Mouse (Mus musculus): ENCODE data around the gene Meis2. TPM values are rescaled to one million over a fixed set of nuclear protein-coding genes. Genes with fewer than 3 reads are reported as not detected.
A peak's percentile ranks its signal among the peaks of the same experiment; 100 is the strongest.

Meis2 gene
- polyA plus RNA-seq, 1 experiment from 2014 or later: 79.0 TPM

- peak overlapping the region; percentile 71 for H3K4me3 ChIP-seq (replicated peaks)
- 9% methylated on average over 3 of the region's 3 CpGs for WGBS
Measured at GRCm38 (mm10) chr2:116074061-116074460, 8.4 kb upstream of the Meis2 start.

DNA sequence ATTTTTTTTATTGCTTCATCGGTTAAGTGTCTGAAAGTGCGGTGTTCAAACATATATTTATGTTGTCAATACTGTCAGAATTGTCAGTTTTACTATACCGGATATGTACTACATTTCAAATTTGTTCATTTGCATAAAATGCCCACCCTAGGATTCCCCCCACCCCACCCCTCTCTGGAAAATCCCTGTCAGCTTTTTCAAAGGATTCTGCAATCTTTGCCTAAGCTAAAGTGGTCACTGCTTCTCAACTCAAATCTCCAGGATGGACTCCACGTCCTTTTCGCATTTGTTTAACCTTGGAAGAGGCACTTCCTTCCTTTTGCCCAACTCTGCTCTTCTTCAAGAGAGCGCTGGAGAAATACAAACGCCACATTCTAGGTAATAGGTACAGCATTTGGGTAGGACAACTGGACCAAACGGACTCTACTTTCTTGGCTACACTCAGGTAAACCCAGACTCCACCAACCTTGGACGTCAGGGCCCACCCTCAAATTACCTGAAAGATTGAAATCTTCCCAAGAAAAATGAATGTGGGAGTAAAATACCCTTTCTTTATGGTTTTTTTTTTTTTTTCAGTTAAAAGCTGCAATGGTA lies 7.8 kb upstream of the Meis2 start:
- peak overlapping the region; percentile 30; the same call in 1 of the 2 replicates for H3K27ac ChIP-seq
- peaks cover 44% of the 10 kb centered on the region for H3K4me1 ChIP-seq (replicated peaks)
- peaks cover 70% of the 10 kb centered on the region for H3K27me3 ChIP-seq
- H3K9me3 ChIP-seq: no peaks in the 10 kb centered on the region
- WGBS: 8% methylated on average over 9 of the region's 9 CpGs
- H3K4me3 ChIP-seq (replicated peaks): peak overlapping the region; percentile 71
- H3K4me2 ChIP-seq (replicated peaks): peak overlapping the region; percentile 71
- no peaks in the 10 kb centered on the region for H3K36me3 ChIP-seq
- no peak for ATAC-seq
- H3K9ac ChIP-seq (replicated peaks): peak overlapping the region; percentile 46; the same call in 1 of the 2 replicates

More at GRCm38 (mm10) chr2:116074061-116074460, 8.4 kb upstream of the Meis2 start:
- H3K4me1 ChIP-seq (replicated peaks): peaks cover 44% of the 10 kb centered on the region
- no peak for ATAC-seq
- peak overlapping the region; percentile 48 for H3K9ac ChIP-seq (replicated peaks)
- H3K27me3 ChIP-seq: peaks cover 70% of the 10 kb centered on the region
- H3K27ac ChIP-seq: peak overlapping the region; percentile 45; the same call in 1 of the 2 replicates
- no peaks in the 10 kb centered on the region for H3K36me3 ChIP-seq
- H3K4me2 ChIP-seq (replicated peaks): peak overlapping the region; percentile 71
- no peaks in the 10 kb centered on the region for H3K9me3 ChIP-seq

- WGBS: 4% methylated on average over 5 of the region's 5 CpGs
- no peaks in the 10 kb centered on the region for H3K36me3 ChIP-seq
- peaks cover 44% of the 10 kb centered on the region for H3K4me1 ChIP-seq (replicated peaks)
- H3K27ac ChIP-seq: peak overlapping the region; percentile 80
- ATAC-seq: no peak
- H3K27me3 ChIP-seq: peaks cover 68% of the 10 kb centered on the region
- H3K9ac ChIP-seq (replicated peaks): peak overlapping the region; percentile 95
- no peaks in the 10 kb centered on the region for H3K9me3 ChIP-seq
- H3K4me3 ChIP-seq (replicated peaks): peak overlapping the region; percentile 71
- H3K4me2 ChIP-seq (replicated peaks): peak overlapping the region; percentile 71
Measured at GRCm38 (mm10) chr2:116072706-116073105, 7.1 kb upstream of the Meis2 start.

- peak overlapping the region; percentile 95 for H3K9ac ChIP-seq (replicated peaks)
- H3K36me3 ChIP-seq: no peaks in the 10 kb centered on the region
- peaks cover 44% of the 10 kb centered on the region for H3K4me1 ChIP-seq (replicated peaks)
- ATAC-seq: no peak
- no peaks in the 10 kb centered on the region for H3K9me3 ChIP-seq
- H3K27ac ChIP-seq: peak overlapping the region; percentile 80
- peak overlapping the region; percentile 71 for H3K4me3 ChIP-seq (replicated peaks)
- H3K4me2 ChIP-seq (replicated peaks): peak overlapping the region; percentile 71
- H3K27me3 ChIP-seq: peaks cover 64% of the 10 kb centered on the region
- 1% methylated on average over 13 of the region's 13 CpGs for WGBS
Measured at GRCm38 (mm10) chr2:116072321-116072640, 6.6 kb upstream of the Meis2 start.

DNA sequence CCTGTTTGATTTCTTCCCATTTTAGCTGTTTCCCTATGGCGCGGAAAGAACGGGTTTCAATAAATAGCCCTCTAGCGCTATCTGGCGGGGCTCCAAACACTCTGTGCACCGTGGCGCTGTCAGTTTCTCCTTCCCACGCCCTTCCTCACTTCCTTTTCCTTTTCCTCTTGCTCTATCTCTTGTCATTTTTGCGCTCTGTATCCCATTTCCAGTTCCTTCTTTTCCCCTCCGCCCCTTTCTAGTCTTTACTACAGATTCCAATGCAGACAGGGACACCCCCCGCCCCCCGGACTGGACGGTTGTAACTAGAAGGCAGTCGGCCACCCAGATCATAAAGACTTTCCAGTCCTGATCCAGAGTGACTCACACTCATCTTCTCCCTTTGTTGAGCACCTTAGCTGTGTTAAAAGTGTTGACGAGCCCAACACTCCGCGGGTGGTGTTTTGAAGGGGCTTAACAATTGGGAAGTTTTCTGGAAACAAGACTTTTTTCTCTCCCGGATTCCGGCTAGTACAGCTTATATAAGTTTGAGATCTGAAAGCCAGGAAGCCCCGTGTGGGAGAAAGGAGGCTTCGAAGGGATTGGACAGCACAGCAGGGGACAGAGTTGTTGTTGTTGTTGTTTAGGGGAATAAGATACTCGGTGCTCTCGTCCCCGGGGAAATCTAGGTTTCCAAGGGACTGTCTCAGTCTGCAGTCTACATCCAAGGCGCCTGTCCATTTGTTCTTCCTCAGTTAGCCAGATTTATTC lies 6.1 kb upstream of the Meis2 start:
- H3K4me1 ChIP-seq (replicated peaks): peaks cover 47% of the 10 kb centered on the region
- peak overlapping the region; percentile 95 for H3K9ac ChIP-seq (replicated peaks)
- H3K9me3 ChIP-seq: no peaks in the 10 kb centered on the region
- H3K36me3 ChIP-seq: no peaks in the 10 kb centered on the region
- H3K27me3 ChIP-seq: peaks cover 59% of the 10 kb centered on the region
- peak overlapping the region; percentile 80 for H3K27ac ChIP-seq
- H3K4me2 ChIP-seq (replicated peaks): peak overlapping the region; percentile 71
- H3K4me3 ChIP-seq (replicated peaks): peak overlapping the region; percentile 71
- WGBS: 1% methylated on average over 25 of the region's 25 CpGs
- ATAC-seq: peak; percentile 7; the same call in 1 of the 2 replicates

DNA sequence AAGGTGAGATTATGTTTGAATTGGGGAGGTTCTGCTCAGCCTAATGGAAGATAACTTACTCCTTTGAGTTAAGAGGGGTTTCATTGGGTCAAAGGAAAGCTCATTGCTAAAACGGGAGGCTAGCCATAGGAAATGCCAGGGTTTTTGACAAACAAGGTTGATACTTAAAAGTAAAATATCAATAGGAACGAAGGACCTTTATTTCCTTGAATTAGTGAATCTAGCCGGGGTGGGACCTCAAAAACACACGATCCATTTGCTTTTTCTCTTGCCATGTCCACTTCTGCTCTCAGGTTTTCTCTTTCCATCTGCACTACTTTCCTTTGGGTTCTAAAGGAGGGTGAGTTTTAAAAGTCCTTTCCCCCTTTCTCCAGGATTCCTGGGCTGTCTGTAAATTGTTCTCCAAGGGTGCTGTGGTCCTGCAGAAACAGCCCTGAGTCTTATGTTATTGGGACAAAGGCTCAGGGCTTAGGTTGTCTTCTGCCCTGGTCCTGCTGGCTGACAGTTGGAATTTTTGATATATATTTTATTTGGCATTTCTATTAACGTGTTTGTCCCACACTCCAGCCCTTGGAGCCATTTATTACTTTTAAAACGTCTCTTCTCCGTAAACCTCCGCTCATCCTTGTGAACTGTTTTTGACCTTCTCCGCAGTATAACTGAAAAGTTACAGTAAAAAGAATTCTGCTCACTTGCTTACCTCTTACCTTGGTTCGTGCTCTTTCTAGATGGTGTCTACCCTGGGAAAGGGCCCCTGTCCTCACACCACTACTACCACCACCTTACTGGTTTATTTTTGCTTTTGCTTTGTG lies 5.2 kb upstream of the Meis2 start:
- WGBS: 6% methylated on average over 10 of the region's 10 CpGs
- H3K9ac ChIP-seq (replicated peaks): peak overlapping the region; percentile 95
- no peaks in the 10 kb centered on the region for H3K36me3 ChIP-seq
- H3K4me1 ChIP-seq (replicated peaks): peaks cover 46% of the 10 kb centered on the region
- H3K9me3 ChIP-seq: no peaks in the 10 kb centered on the region
- peak overlapping the region; percentile 71 for H3K4me2 ChIP-seq (replicated peaks)
- ATAC-seq: no peak
- H3K4me3 ChIP-seq (replicated peaks): peak overlapping the region; percentile 71
- H3K27ac ChIP-seq: peak overlapping the region; percentile 80
- peaks cover 53% of the 10 kb centered on the region for H3K27me3 ChIP-seq

GRCm38 (mm10) chr2:116069451-116070225 lies 4.0 kb upstream of the Meis2 start:
- Histone ChIP-seq H3K9me3 (no peaks in the 10 kb centered on the region), H3K4me3 (replicated peaks) (peak overlapping the region; percentile 71), H3K4me1 (replicated peaks) (peaks cover 35% of the 10 kb centered on the region), H3K27ac (peak overlapping the region; percentile 77), H3K9ac (replicated peaks) (peak overlapping the region; percentile 95), H3K4me2 (replicated peaks) (peak overlapping the region; percentile 71), H3K27me3 (peaks cover 50% of the 10 kb centered on the region), H3K36me3 (no peaks in the 10 kb centered on the region)
- 6% methylated on average over 8 of the region's 8 CpGs for WGBS
- ATAC-seq: no peak

- Histone ChIP-seq H3K9ac (replicated peaks) (peak overlapping the region; percentile 95), H3K9me3 (no peaks in the 10 kb centered on the region), H3K4me1 (replicated peaks) (peaks cover 31% of the 10 kb centered on the region), H3K4me3 (replicated peaks) (peak overlapping the region; percentile 71), H3K36me3 (no peaks in the 10 kb centered on the region), H3K4me2 (replicated peaks) (peak overlapping the region; percentile 71), H3K27me3 (peaks cover 43% of the 10 kb centered on the region), H3K27ac (peak overlapping the region; percentile 77)
- ATAC-seq: no peak
- WGBS: 7% methylated on average over 7 of the region's 7 CpGs
Measured at GRCm38 (mm10) chr2:116068901-116069300, 3.3 kb upstream of the Meis2 start.

- ATAC-seq: no peak
- Histone ChIP-seq H3K9ac (replicated peaks) (peak overlapping the region; percentile 95), H3K27ac (peak overlapping the region; percentile 93), H3K4me1 (replicated peaks) (peaks cover 31% of the 10 kb centered on the region), H3K9me3 (no peaks in the 10 kb centered on the region), H3K27me3 (peaks cover 39% of the 10 kb centered on the region), H3K4me3 (replicated peaks) (peak overlapping the region; percentile 71), H3K36me3 (no peaks in the 10 kb centered on the region), H3K4me2 (replicated peaks) (peak overlapping the region; percentile 71)
- 2% methylated on average over 11 of the region's 11 CpGs for WGBS
Measured at GRCm38 (mm10) chr2:116068461-116068860, 2.8 kb upstream of the Meis2 start.

DNA sequence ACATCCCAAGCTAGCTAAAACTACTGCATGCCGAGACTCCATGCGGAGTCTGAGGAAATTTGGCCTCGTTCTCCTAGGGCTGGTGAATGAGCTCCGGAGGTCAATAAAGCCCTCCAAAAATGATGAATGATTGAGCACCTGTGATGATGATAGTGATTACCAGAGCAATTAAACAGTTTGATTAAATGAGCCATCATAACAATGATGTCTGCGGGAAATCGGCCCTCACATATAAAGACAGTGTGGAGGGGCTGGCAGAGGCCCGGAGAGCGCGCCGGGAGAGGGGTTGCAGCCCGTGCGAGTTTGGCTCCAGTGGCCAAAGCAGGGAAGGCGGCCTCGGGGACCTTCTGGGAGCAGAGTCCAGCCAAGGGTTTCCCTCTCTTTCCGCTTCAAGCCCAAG lies 2.1 kb upstream of the Meis2 start:
- no peaks in the 10 kb centered on the region for H3K9me3 ChIP-seq
- H3K4me2 ChIP-seq (replicated peaks): peak overlapping the region; percentile 71
- H3K9ac ChIP-seq (replicated peaks): peak overlapping the region; percentile 95
- peak overlapping the region; percentile 71 for H3K4me3 ChIP-seq (replicated peaks)
- peaks cover 33% of the 10 kb centered on the region for H3K27me3 ChIP-seq
- peaks cover 28% of the 10 kb centered on the region for H3K4me1 ChIP-seq (replicated peaks)
- no peaks in the 10 kb centered on the region for H3K36me3 ChIP-seq
- WGBS: 2% methylated on average over 15 of the region's 15 CpGs
- H3K27ac ChIP-seq: peak overlapping the region; percentile 93
- ATAC-seq: no peak

GRCm38 (mm10) chr2:116067065-116067497 lies 1.4 kb upstream of the Meis2 start:
- WGBS: 0% methylated on average over 27 of the region's 27 CpGs
- H3K4me1 ChIP-seq (replicated peaks): peaks cover 25% of the 10 kb centered on the region
- H3K9ac ChIP-seq (replicated peaks): peak overlapping the region; percentile 95
- H3K27ac ChIP-seq: peak overlapping the region; percentile 93
- H3K4me2 ChIP-seq (replicated peaks): peak overlapping the region; percentile 71
- H3K9me3 ChIP-seq: no peaks in the 10 kb centered on the region
- peak; percentile 72 for ATAC-seq
- peak overlapping the region; percentile 71 for H3K4me3 ChIP-seq (replicated peaks)
- H3K27me3 ChIP-seq: peaks cover 27% of the 10 kb centered on the region
- no peaks in the 10 kb centered on the region for H3K36me3 ChIP-seq

Measured in midbrain, embryonic 13.5 days (tissue).